Mouse (Mus musculus) stomach, postnatal 0 days (tissue): ENCODE results near the gene Slc1a4.

Experiments used
- CTCF ChIP-seq: IDR thresholded peaks from 2 replicates; pipeline ENCODE4 v1.5.1; 2016; ENCODE audit warnings: antibody characterized with exemption, low read depth, mild to moderate bottlenecking, moderate library complexity
- EP300 ChIP-seq: optimal IDR thresholded peaks from 2 replicates; pipeline ENCODE3; 2016; ENCODE audit warnings: antibody characterized with exemption

- TF ChIP-seq CTCF (no peak), EP300 (no peak)
Observed at GRCm38 (mm10) chr11:20361354-20361753, 28.8 kb upstream of the Slc1a4 start.
